Mouse (Mus musculus): ENCODE data around the gene Ankrd33b.

Gene Ankrd33b

GRCm38 (mm10) chr15:31368556-31368955 lies 1.0 kb upstream of the Ankrd33b start:
- no peak for DNase-seq (ENCODE audit: low spot score in 2 of 2)

DNA sequence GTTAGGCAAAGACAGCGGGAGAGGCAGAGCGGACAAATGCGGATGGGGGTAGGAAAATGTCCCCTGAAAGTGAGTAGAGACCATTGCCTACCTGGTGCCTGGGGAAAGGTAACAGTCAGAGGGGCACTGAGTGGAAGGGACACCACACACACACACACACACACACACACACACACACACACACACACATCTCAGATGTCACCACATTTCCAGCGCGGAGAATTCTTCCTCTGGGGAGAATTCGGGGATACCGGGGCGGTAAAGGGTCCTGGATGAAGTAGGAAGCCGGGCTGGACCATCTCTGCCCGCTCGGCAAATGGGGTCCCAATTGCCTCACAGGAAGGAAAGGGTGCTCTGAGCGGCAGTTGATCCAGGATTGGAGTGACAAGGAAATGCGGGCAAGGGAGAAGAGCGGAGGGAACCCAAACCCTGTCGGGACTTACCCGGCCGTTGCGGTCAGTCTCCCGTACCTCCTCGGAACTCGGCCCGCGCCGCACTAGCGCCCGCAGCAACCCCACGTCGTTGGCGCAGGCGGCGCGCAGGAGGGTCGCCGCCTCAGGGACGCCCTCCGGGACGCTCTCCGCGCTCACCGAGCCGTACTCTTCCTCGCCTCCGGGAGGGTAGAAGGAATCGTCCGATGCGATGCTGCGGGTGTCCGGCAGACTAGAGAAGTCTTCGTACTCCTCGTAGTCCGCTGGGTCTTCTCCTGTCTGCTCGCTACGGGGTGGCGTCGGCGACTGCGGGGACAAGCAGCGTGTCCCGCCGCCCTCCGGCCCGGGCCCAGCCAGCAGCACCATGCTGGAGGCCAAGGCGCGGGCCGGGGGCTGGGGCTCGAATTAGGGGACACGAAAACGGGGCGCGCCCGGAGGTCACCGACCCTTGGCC lies 688 bp downstream of the Ankrd33b start:
- DNase-seq (ENCODE audit: low spot score in 2 of 2) = no peak

DNA sequence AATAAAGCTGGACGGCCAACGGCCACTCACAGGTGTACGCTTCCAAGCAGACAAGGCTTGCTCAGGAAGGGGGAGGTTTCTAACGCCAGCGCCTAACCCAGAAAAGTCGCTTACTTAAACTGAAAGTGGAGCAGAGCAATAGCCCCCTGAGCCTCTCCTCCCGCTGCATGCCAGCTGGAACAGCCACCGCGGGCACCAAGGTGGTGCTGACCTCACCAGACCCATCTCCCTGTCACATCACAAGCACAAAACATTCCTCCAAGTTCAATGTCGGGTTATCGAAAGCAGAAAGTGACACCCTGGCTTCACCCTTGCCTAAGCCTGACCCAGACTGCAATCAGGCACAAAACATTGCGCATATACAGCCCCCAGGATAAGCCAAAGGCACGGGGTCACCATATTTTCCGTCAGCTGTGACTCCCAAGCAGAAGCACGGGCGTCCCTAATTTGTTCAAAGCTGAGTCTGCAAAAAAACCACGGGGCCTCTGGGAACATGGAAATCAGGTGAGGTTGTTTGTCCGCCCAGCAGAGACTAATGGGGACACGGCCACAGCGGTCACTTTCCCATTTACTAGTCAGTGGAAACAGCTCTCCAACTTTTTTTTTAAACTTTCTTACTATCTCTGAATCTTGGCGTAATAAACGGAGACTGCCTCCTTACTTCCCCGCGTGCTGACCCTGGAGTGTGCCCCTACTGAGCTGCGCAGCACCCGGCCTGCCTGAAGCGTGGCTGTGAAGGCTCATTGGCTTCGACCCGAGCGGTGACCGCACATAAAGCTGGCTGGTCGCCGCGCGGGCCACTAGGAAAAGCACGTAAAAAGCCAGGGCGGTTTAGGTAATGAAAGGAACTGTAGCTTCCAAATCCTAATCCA lies 1.6 kb downstream of the Ankrd33b start:
- DNase-seq (ENCODE audit: low spot score in 2 of 2) = no peak

DNA sequence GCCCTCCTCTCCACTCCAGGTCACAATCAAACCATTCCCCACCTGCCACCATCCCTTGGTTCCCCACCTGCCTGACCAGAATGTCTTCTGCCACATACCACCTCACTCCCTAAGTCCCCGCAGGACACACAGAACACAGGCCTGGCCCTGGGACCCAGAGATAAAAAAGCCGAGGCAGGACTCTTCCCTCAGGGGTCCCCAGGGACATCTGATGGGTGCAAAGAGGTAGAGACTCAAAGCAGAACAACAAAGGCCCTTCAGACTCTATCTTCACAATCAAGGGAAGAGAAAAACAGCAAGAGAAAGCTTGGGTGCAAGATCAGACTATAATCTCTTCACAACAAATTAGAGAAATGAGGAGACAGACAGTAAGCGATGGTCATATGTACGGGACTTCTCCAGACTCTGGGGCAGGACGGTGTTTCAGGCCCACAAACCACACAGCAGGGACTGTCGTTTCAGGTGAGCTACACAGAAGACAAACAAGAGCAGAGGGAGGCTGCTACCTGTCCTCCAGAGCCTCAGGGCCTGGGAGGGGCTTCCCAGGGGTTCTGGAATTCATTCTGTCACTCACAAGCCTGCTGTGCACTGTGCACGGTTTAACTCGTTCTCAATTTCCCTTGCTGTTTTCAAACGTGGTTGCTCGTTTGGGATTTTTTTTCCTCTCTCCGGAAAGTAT lies 2.3 kb downstream of the Ankrd33b start:
- DNase-seq (ENCODE audit: low spot score in 2 of 2) = no peak

DNA sequence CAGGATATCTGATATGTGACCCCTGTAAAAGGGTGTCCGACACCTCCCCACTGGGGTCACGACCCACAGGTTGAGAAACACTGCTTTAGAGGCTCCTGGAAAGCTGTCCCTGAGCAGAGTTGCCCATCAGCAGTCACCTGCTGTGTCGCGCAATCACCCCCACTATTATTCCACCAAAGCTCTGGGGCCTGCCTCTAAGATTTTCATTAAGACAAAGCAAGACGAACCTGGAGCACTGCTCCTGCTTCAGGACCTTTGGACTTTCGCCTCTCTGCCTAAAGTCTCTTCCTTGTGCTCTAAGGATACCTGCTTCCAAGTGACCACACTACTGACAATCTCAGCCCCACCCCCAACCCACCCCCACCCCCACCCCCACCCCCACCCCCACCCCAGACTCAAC lies 3.1 kb downstream of the Ankrd33b start:
- DNase-seq (ENCODE audit: low spot score in 2 of 2) = no peak

DNA sequence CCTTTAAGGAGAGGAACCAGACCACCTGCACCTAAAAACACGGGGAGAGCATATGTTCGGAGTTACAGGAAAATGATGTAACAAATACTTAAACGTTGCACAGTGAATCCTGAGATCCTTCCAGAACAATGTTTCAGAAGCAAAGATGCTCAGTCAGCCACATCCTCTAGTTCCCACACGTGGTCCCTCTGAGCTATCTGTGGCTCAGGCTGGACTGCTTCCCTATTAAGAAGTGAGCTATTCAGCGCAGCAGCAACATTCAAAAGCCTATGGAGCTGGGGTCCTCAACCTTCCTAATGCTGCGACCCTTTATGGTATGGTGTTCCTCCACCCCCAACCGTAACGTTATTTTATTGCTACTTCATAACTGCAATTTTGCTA lies 3.6 kb downstream of the Ankrd33b start:
- DNase-seq (ENCODE audit: low spot score in 2 of 2) = no peak

DNA sequence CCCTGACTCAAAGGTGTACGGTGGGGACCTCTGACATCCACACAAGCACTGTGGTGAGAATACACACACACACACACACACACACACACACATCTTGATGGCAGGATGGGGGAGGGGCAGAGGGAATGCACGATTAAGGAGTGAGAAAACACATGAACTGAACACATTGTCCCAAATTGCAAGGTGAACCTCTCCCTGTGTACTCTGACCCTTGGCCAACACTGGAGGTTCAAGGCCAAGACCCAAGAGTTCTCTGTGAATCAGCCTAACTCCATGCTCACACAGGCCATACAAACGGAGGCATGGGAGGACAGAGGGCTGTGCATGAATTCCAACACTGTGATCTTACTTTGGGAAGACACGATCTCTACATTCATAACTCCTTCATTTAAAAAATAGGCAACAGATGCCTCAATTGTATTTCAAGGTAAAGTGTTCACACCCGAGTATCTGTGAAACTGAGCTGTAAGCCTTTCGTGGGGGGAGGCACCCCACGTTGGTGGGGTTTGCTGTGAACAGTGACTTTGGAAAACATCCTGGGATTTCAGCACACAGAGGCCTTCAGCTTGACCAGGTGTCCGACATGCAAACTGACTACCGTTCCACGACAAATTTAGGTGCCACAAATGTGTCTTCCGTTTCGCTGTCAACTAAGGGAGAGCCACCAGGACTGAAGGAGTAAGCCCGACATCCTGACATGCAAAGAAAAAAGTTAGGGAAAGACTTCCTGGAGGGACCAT lies 4.1 kb downstream of the Ankrd33b start:
- no peak for DNase-seq (ENCODE audit: low spot score in 2 of 2)

DNA sequence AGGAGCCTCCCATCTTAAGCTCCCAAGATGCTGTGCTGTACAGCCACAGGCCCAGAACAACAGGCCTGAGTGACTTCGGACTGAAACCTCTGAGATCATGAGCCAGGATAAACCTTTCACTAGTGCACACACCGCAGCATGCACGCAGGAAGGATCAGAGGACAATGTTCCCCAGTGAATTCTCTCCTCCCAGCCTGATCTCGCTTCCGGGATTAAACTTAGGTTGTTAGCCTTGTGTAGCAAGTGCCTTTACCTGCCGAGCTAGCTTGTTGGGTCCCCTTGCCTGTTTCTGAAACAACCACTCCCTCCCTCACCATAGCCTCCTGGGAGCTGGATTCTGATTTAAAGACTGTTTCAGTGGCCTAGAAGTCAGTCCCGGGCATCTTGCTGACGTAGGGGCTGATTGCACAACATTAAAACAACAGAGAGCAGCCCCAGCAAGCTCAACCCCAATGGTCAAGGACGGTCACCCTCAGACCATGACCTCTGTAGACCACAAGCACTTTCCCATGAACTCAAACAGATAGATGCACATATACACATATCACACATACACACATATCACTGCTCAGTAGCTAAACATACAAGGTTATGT lies 6.2 kb downstream of the Ankrd33b start:
- DNase-seq (ENCODE audit: low spot score in 2 of 2) = no peak

DNA sequence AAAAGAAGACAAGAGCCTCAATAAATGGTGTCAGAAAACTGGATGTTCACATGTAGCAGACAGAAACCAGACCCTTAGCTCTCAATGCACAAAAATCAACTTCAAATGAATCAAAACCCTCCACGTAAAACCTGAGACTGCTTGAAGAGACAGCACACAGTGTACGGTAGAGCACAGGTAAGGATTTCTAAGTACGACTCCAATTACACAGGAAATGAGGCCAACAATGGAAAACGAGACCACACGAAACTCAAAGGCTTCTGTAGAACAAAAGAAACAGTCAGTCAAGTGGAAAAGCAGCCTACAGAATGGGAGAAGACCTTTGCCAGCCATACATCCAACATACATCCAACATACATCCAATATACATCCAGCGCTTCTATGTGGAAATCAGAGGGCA lies 6.9 kb downstream of the Ankrd33b start:
- DNase-seq (ENCODE audit: low spot score in 2 of 2) = no peak

- DNase-seq (ENCODE audit: low spot score in 2 of 2) = no peak
Measured at GRCm38 (mm10) chr15:31359805-31360204, 7.7 kb downstream of the Ankrd33b start.

GRCm38 (mm10) chr15:31352494-31353279 lies 14.8 kb downstream of the Ankrd33b start:
- no peak for DNase-seq (ENCODE audit: low spot score in 2 of 2)

DNA sequence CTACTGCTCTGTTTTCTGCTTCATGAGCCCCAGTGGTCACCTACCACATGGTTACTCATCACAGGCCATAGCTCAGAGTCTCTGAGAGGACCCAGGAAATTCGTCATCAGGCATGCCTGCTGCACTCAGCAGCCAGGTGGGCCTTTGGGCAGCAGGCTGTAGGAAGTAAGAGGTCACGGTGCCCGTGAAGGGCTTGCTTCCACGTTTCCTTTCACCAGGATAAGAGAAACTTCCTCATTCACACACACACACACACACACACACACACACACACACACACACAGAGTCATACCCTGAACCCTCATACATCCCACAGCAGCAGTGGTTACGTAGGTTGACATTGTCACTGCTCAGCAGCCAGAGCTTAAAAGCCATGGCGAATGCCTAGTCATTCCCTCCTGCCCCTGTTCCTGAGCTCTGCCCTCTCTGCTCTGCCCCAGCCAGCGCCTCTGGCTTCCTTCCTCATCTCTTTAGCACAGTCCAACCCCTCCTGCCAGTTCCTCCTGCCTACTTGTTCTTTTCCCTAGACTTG lies 17.6 kb downstream of the Ankrd33b start:
- DNase-seq (ENCODE audit: low spot score in 2 of 2) = no peak

DNA sequence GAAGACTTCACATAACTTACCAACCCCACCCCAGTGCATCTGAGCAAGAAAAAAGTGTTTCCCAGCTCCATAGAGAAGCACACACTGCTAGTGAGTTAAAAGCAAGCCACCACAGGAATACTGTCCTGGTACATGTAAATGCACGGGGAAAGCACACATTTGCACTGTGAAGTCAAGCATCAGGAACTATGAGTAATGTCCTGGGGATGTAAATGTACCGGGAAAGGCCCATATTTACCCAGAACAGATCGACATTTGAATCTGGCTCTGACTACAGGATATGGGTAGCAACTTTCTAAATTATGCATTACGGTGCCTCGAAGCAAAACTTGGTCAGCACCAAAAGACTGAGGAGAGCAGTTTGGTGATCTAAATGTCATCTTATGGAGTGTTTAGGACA lies 18.5 kb downstream of the Ankrd33b start:
- no peak for DNase-seq (ENCODE audit: low spot score in 2 of 2)

- no peak for DNase-seq (ENCODE audit: low spot score in 2 of 2)
Measured at GRCm38 (mm10) chr15:31348241-31348640, 19.3 kb downstream of the Ankrd33b start.

DNA sequence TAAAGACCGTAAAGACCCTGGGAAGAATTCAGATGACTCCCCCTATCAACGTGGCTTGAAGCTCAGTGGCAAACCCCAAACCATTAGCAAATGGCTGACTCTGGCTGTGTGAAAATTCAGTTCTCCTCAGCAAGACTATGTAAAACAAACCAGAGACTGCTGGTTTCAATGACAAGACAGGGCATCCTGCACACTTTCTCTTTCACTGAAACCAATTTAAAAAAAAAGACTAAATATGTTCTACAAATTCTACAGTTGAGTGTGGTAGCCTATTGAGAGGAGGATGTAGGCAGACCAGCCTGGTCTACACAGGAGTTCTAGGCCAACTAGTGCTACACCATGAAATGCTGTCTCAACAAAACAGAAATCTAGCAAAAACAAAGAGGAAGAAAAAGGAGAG lies 21.0 kb downstream of the Ankrd33b start:
- no peak for DNase-seq (ENCODE audit: low spot score in 2 of 2)

DNA sequence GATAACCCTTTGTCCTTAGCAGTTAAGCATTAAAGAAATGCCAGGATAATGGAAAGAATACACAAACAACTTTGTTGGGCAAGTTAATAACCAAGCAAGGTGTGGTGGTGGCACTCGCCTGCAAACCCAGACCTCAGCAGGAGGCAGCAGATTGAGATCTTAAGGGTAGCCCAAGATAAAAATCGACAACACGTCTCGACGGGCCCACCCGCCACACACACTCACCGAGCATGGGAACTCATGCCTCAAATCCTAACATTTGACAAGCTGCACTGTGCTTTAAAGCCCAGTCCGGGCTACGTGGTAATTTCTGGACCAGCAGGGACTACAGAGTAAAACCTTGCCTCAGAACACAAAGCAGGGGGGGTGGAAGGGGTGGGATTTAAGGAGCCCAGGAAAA lies 22.2 kb downstream of the Ankrd33b start:
- DNase-seq (ENCODE audit: low spot score in 2 of 2) = no peak

GRCm38 (mm10) chr15:31344811-31345211 lies 22.7 kb downstream of the Ankrd33b start:
- DNase-seq (ENCODE audit: low spot score in 2 of 2) = peak; percentile 65 to 76

- DNase-seq (ENCODE audit: low spot score in 2 of 2) = no peak
Measured at GRCm38 (mm10) chr15:31343602-31344001, 23.9 kb downstream of the Ankrd33b start.

- no peak for DNase-seq (ENCODE audit: low spot score in 2 of 2)
Measured at GRCm38 (mm10) chr15:31342496-31342901, 25.0 kb downstream of the Ankrd33b start.

DNA sequence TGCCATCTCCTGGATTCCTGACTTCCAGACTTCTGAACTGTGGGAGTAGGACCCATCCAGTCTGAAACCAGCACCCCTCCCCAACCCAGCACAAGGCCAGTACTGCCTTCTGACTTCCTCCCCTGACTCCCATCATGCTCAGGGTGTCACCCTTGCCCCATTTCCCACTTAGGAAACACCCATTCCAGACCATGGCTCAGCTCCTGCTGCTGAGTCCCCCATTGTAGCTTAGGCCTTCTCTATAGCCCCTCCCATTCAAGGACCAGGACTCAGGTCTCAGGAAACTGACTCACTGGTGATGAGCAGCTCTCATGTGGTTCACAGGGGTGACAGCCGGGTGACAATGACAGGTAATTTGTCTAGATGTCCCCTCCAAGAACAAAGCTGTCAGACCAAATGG lies 25.5 kb downstream of the Ankrd33b start:
- DNase-seq (ENCODE audit: low spot score in 2 of 2) = no peak

All from left cerebral cortex, adult 9 months (tissue).